Mouse (Mus musculus) thymus, postnatal 36 days (tissue): ENCODE data around the gene Gsta4.
A peak's percentile ranks its signal among the peaks of the same experiment; 100 is the strongest.
"Not testable (repeated sequence)": the region's sequence is repeated elsewhere in the genome, so short reads cannot be mapped to it uniquely, and the experiment has no call there.

Experiments used
- DNase-seq, 2 experiments: peaks; one replicate each; pipeline ENCODE4 v3.0.0; 2022; ENCODE audit warnings: mixed read lengths in 2 of 2

Gsta4 gene

DNA sequence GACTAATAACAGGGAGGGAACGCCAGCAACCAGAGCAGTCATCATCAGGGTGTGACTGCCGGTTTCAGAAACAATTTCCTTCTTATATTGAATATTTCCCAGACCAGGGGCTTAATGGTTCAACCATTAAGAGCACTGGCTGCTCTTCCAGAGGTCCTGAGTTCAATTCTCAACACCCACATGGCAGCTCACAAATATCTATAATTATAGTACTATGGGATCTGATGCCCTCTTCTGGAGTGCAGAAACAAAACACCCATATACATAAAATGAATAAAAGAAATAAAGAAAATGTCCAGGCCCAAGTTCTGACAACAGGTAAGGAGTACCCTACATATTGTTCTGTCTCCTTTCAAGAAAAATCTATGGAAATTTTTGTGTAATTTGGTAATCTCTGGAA is 3.5 kb upstream of the Gsta4 start:
- DNase-seq = no peak

- no peak for DNase-seq
Observed at GRCm38 (mm10) chr9:78185686-78186085, 3.1 kb downstream of the Gsta4 start.

DNA sequence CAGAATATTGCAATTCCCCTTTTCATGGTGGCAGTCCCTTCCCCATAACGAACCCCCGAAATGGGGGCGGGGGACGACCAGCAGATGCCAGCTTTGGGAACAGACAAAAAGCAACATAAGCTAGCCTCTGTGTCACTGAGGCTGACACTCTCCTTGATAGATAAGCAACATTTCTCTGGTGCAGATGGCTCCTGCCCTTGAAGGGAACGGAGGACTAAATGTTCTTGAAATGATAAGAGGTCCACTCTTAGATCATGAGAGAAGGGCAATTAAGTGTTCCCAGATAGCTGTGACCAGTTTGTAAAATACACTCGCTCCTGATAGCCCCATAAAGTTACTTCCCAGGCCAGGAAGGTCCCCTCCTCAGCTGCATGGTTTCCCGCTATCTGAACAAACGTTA is 6.3 kb downstream of the Gsta4 start:
- no peak for DNase-seq

DNA sequence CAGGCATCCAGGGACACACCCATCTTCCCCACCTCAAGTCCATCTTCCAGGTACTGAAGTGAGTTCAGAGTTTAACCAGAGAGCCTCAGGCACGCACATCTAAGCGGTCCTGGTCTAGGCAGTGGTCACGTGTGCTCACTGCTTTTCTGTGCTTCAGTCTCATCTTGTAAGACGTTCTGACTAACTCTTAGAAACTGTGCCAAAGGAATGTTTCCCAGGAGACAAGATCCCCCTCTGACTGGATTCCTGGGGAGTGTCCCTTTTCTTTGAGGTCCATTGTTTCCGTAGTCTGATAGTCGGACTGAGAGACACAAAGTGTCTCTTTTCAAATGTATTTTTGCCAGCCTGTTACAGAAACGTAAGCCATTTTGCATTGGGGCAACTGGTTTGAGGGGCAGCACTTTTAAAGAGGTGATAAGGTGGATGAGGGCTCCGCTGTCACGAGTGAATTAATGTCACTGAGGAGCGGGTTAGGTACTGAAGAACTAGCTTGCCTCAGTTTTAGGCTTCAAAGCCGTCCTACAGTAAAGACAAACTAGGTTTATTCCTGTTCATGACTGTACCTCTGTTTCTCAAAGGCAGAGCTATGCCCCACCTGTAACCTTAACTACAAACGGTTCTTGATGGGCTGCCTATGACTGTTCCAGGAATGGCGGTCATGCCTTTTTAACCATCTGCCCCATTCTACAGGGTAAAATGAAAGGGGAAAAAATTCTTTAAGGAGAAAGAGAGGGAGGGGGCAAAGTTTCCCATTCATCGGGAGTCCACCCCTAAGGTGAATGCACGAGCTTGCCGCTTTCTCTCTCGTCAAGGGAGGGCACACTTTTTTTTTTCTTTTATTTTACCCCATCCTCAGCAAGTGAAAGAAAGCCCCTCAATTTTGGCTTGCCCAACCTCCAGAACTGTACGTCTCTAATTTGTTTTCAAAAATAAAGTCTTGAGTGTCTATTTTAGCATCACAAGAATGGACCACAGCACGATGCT is 8.4 kb downstream of the Gsta4 start:
- no peak for DNase-seq

DNA sequence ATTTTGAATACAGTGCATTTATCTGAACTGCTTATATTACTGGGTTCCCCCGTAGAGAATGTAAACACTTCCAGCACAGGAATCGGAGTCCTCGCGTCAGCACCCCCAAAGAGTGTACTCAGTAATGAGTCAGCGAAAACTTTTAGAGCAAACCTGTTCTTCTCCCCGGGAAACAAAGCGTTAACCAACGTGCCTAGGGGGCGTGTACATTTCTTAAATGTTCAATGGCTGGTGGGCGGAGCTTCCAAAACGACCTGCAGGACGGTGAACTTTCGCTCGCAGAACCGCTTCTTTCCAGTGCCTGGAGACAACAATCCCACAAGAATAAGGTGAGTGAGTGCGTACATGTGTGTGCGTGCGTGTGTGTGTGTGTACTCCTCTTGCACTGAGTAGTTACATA is 9.2 kb downstream of the Gsta4 start:
- peak; percentile 71 to 76 for DNase-seq

DNA sequence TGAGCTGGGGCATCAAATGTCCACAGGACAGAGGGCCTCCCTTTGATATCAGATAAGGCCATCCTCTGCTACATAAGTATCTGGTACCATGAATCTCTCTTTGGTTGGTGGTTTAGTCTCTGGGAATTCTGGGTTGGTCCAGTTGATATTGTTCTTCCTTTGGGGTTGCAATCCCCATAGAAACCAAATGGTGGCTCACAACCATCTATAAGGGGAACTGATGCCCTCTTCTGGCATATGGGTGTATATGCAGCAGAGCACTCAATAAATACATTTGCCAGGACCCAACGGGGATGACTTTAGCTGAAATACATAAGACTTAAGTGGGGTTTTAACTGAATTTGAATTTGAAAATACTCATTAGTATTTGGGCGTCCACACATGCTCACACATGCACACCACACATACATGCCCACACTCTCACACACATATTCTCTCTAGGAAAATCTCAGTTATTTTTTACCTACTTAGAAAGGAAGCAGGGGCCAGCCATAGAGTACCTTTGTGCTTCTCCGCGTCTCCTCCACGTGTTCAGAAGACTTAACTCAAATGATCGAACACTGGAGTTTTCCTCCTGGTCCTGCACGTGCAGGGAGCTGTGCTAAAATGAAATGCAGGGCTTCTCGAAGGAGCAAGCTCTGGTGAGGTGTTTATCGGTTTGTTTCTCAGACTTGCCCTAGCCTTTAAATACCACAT is 11.5 kb downstream of the Gsta4 start:
- DNase-seq = peak; percentile 17 to 34

DNA sequence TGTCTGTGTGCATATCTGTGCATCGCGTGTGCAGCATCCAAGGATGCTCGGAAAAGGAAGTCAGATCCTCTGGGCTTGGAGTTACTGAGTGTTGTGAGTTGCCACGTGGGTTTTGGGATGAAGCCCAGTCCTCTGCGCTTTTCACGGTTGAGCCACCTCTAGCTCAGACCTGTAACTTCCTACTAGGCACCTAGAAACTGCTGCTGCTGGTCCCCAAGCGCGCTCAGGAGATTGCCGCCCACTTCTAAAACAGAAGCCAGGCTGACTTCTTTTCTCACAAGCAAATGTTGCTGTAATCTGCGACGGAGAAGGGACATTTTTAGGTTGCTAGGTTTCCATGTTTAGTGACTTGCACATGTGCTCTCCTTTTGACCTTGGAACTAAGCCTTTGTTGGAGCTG is 12.5 kb downstream of the Gsta4 start:
- no peak for DNase-seq

GRCm38 (mm10) chr9:78197801-78198200 is 15.2 kb downstream of the Gsta4 start:
- no peak for DNase-seq

- no peak for DNase-seq
Observed at GRCm38 (mm10) chr9:78204194-78204593, 21.6 kb downstream of the Gsta4 start.

DNA sequence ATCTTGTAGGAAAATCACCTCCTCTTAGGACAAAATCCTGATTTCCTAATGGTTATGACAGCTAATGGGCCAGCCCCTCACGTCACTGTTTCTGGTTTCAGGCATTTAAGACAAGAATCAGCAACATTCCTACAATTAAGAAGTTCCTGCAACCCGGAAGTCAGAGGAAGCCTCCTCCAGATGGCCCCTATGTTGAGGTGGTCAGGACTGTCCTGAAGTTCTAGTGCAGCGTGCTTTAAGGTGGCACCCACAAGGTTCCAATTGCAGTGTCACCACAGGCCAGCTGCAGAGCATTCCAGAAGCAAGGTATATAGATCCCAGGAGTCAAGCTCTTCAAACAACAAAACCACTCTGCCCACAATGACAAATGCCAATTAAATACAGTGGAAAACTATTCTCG is 26.4 kb downstream of the Gsta4 start:
- DNase-seq = no peak

DNA sequence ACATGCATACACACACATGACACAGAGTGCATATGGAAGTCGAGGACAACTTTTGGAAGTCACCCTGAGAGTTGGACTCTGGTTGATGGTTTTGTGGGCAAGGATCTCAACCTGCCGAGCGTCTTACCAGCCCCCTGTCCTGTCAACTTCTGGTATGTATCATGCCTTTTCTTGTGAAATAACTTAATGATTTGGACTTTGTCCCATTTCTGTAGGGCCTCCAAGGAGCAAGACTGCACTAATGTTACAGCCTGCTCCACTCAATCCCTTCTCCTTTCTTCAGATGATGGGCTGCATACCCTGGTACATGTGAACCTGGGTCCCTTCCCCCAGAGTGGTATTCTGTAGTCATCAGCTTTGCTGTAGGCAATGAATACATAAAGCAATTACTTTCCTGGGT is 27.5 kb downstream of the Gsta4 start:
- DNase-seq = no peak

GRCm38 (mm10) chr9:78210821-78211220 is 28.2 kb downstream of the Gsta4 start:
- DNase-seq = no peak

DNA sequence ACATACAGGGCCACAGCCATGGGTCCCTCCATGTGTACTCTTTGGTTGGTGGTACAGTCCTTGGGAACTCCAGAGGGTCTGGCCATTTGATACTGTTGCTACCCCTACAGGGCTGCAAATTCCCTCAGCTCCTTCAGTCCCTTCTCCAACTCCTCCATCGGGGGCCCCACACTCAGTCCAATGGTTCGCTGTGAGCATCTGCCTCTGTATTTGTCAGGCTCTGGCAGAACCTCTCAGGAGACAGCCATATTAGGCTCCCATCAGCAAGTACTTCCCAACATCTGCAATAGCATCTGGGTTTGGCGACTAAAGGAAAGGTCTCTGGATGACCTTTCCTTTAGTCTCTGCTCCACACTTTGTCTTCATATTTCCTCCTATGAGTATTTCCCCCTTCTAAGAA is 28.9 kb downstream of the Gsta4 start:
- DNase-seq = no peak

DNA sequence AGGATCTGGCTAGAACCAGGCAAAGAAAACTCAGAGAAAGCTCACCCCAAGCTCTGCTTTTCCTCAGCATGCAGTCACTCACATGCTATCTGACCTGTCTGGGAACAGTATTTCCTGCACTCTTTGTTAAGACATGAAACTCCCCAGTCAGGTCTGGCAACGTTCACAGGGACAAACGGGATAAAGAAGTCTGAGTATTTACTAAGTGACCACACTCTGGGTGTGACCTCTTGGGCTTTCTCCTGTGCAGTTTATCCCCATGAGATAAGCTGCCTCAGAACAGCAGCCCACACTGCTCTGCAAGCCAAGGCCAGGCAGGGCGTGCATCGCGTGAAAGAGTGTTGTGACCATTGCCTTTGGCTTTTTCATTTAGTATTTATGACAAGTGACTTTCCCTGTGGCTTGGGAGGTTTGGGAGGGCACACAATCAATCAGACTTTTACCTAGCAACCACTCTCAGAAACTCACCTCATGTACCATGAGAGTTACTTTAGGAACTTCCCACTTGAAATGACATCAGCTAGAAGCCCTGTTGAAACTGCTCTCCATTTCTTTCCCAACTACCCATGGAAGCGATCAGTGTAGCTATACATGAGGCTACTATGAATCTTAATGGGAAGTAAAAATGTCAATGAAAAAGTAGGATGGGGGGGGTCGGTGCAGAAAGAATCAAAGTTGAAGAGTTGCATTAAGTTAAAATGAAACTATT is 29.9 kb downstream of the Gsta4 start:
- DNase-seq = no peak

DNA sequence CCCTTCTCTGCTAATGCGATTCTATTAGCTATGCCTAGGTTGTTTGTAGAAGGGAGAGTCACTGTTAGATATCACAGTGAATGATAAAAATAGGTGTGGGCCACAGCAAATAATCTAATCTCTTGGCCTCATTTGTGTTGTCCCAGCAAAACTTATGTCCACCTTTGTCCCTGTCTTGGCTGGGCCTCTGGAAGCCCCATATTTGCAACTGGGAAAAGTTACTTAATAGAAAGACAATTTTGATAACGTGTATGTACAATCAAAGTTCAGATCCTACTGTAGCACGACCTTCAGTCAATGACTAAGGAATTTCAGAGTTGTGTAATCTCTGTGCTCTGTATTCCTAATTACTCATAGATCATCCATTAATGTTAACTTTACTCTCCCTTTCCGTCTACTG is 34.5 kb downstream of the Gsta4 start:
- DNase-seq = no peak

- DNase-seq = no peak
Observed at GRCm38 (mm10) chr9:78222616-78223015, 40.0 kb downstream of the Gsta4 start.

DNA sequence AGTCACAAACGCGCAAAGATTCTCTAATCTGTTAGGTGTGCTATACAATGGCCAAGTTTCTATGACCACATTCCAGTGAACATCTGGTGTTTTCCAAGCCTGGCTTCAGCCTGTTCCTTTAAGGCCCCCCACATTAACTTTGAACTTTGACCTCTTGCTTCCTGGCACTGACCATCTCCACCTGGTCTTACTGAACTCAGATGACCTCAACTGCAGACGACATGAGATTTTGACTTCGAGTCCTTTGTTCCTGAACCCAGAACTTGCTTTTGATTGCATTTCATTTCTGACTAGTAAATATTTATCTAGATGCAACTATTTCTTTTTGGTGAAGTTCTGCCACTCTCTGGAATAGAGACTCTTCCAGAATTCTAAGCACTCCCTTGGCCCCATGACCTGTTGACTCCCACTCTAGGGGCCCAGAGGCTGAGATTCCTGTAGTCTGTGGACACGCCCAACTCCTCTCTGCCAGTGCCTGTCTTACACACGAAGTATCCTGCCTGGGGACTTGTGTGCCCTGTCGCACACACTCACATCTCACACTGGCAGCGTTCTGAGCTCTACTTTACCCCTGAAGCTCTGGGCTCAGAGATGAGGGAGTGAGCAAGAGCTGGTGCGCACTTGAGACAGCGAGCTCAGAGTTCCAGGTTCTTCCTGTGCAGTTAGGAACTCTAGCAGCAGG is 40.8 kb downstream of the Gsta4 start:
- DNase-seq = no peak

DNA sequence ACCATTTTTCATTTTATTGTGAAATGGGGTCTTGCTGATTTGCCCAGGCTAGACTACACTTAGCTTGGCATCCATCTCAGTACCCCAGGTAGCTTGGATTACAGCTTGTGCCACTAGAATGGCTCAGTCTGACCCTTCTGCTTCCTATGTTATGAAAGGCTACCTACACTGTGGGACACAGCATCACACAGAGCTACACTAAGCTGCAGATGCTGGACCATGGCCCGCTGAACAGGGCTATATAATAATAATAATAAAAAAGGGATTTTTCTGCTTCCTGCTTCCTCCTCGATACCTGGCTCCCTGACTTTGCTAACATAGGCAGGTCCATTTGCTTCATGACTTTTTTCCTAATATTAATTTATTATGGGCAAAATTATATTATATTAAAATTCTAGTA is 41.8 kb downstream of the Gsta4 start:
- no peak for DNase-seq

GRCm38 (mm10) chr9:78225304-78225703 is 42.7 kb downstream of the Gsta4 start:
- DNase-seq = no peak

DNA sequence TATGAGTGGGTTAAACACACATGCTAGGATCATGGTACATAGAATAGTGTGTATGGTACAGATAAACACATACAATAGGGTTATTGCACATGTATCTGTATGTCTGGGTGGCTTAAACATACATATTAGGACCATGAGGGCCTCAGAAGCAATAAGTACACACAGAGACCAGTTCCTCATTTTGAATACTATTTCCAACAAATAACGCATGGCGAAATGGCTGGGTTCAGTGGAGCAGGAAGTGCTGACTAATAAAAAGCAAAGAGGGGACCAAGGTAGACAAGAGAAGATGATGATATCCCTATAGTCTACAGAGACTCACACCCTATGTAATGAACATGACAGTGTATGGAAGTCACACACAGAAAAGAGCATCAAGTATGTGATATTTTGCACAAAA is 45.5 kb downstream of the Gsta4 start:
- DNase-seq = no peak

DNA sequence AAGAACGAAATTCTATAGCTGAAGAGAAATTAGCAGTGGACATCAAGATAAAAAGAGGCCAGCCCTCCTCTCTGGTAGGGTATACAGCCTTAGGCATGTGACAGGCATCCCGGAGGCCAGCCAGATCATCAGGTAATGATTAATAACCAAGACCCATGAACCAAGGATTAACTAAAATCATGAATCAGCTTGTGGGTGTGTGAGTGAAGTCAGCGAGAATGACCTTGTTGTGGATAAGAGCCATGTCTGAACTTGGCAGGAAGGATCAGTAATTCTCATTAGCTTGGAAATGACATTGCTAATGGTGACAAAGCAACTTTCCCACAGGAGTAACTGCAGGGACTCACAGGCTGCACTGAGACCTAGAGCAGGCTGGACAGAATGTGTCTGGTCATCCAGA is 47.1 kb downstream of the Gsta4 start:
- not testable (repeated sequence) for DNase-seq

DNA sequence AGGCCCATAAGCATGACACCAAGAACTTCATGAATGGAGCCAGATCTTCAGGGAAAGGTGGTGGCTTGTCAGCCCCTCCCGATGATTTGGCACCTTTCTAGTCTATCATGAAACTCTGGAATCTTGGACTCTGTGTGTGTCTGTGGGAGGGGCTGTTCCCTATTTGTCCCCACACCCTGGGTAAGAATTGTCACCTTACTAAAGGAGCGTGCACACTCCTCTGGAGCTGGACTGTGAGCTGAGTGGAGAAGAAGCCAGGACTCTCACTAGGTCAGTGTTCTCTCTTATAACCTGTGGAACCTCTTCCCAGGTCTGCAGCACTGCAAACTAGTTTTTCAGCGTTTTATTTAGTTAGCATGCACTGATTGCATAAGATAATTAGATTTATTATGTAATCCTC is 47.9 kb downstream of the Gsta4 start, which contains the start of gene Gsta1:
Gene Gsta1, plus strand, starts transcription at position 196 of the 400 bp plus-strand sequence.
- not testable (repeated sequence) for DNase-seq
